ENCODE assay signal across 19 mouse cellular contexts in the genomic region with DNA sequence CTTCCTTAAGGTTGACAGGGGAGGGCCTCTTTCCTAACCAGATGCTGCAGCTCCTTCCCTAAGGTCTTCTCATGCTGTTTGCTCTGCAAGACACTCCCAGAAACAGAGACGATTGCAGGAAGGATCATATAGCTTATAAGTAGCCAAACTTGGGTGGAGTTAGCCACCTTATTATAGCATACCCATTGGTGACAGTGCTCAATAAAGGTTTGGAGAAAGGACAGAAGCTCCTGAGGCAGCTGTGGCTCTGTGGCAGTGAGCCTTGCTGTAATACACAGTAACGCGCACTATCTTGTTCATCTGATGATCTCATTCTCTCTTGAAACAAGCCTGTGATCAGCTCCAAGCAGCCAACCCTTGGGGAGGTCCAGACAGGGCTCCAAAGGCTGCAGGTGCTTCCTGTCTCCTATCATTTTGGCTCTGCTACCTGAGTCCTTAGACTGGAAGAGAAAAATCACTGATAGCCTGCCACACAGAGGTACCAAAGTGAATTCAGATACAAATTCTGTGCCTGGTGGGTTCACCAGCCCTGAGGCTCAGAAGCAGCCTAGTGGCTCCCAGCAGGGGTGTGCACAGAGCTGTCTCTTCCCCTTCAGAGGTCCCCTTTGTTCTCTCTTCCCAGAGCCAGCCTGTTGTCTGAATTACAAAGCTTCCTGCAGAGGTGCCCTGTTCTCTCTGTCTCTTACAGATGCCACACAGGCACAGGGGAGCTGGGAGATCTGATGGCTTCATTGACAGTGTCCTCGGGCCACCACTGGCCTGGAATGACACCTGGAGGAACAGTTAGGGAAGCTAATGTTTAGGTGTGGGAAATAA. TPM values are rescaled to one million over a fixed set of nuclear protein-coding genes. Genes with fewer than 3 reads are reported as not detected.
DNase-seq lines count a peak whose midpoint lies in the region; ATAC-seq and TF ChIP-seq lines count a peak whose summit lies in the region.
"Had no signal": no experiment of that assay in that cellular context is flagged by ENCODE, and none has a peak within 500 bp of the region (broad histone marks: within the 10 kb centered on the region; RNA-seq: fewer than 3 reads in every experiment).

No protein-coding gene starts in this region.

- H3K9ac ChIP-seq in heart, adult 2 months (ENCODE audit: low read depth, low read length) = no peak overlapping the region
- H3K9ac ChIP-seq in midbrain, embryonic 11.5 days (ENCODE audit: low read length) = no peak overlapping the region
- no peak overlapping the region for H3K9ac ChIP-seq in midbrain, embryonic 13.5 days (replicated peaks)
- H3K9ac ChIP-seq in MEL (ENCODE audit: control insufficient read depth, low read depth, low read length, poor library complexity, severe bottlenecking) = 0 out of 2 replicates have a peak overlapping the region, but pooled peaks have one; percentile 3
- H3K9ac ChIP-seq: embryonic facial prominence, embryonic 13.5 days; forebrain, embryonic 13.5 days had no signal

- TF ChIP-seq RAD21 in MEL (IDR thresholded peaks at IDR 0.05; ENCODE audit: low read depth, low read length) = no peak

- TF ChIP-seq CTCF in heart, adult 2 months (IDR thresholded peaks at IDR 0.05) = no peak
- TF ChIP-seq CTCF in MEL (IDR thresholded peaks at IDR 0.05 in 2 of 3, conservative IDR thresholded peaks at IDR 0.05 in 1 of 3; ENCODE audit: control insufficient read depth in 1 of 3, insufficient read depth in 1 of 3, low read depth in 2 of 3, low read length in 3 of 3, poor library complexity in 1 of 3, severe bottlenecking in 1 of 3) = no peak

- no peaks in the 10 kb centered on the region; the same call in 1 of the 2 replicates for H3K4me1 ChIP-seq in heart, adult 2 months (ENCODE audit: control insufficient read depth, insufficient read depth, low read length)
- no peaks in the 10 kb centered on the region for H3K4me1 ChIP-seq in midbrain, embryonic 11.5 days (ENCODE audit: control insufficient read depth, insufficient read depth, low read length)
- peaks cover 19% of the 10 kb centered on the region for H3K4me1 ChIP-seq in midbrain, embryonic 13.5 days (replicated peaks)
- peaks cover 32 to 60% of the 10 kb centered on the region in 2 experiments for H3K4me1 ChIP-seq in MEL (ENCODE audit: control insufficient read depth in 1 of 2, insufficient read depth in 2 of 2, low read length in 2 of 2)
- H3K4me1 ChIP-seq: embryonic facial prominence, embryonic 13.5 days had no signal

- no peaks in the 10 kb centered on the region for H3K79me2 ChIP-seq in heart, adult 2 months (replicated peaks; ENCODE audit: control insufficient read depth, insufficient read depth, low read length)
- no peaks in the 10 kb centered on the region for H3K79me2 ChIP-seq in MEL (ENCODE audit: control insufficient read depth, insufficient read depth, low read length, poor library complexity)

- TF ChIP-seq EP300 in heart, adult 2 months (IDR thresholded peaks at IDR 0.05; ENCODE audit: insufficient read depth, low read depth, low read length) = no peak
- peak; percentile 92 to 95 for TF ChIP-seq EP300 in MEL (IDR thresholded peaks at IDR 0.05; ENCODE audit: low read depth in 1 of 2, low read length in 2 of 2)

- no peak for TF ChIP-seq POLR2A in heart, adult 2 months (IDR thresholded peaks at IDR 0.05; ENCODE audit: insufficient read depth, low read depth, low read length)
- no peak for TF ChIP-seq POLR2A in MEL (IDR thresholded peaks at IDR 0.05; ENCODE audit: control insufficient read depth in 1 of 2, insufficient read depth in 1 of 2, low read depth in 1 of 2, low read length in 2 of 2, poor library complexity in 1 of 2)

- intact Hi-C loops in heart, adult 2 months (cut with DNase I) = no loop called here

- DNase-seq in heart, adult 11 months = peak; percentile 76
- no peak for DNase-seq in heart, adult 2 months
- DNase-seq in midbrain, embryonic 11.5 days (ENCODE audit: low spot score, missing footprints) = peak; percentile 78
- peak; percentile 87 for DNase-seq in MEL (ENCODE audit: low read depth, low spot score)
- DNase-seq in heart, postnatal 4 days = no peak
- DNase-seq: adrenal gland, postnatal 14 days; cerebellum, adult 18-20 months; cerebellum, adult 9-11 months; cerebellum, postnatal 36 days; gastrocnemius, adult 2 months; heart, postnatal 10 days had no signal

- ATAC-seq in midbrain, embryonic 11.5 days (ENCODE audit: low FRiP score) = no peak
- ATAC-seq in midbrain, embryonic 13.5 days = no peak
- no peak for ATAC-seq in activated CD4-positive, CD25-positive, alpha-beta regulatory T cell, adult 4 months
- ATAC-seq: forebrain, embryonic 13.5 days; intestine, embryonic 16.5 days had no signal

- H3K4me2 ChIP-seq in midbrain, embryonic 11.5 days = no peak overlapping the region
- H3K4me2 ChIP-seq in midbrain, embryonic 13.5 days (replicated peaks) = no peak overlapping the region
- H3K4me2 ChIP-seq: embryonic facial prominence, embryonic 13.5 days; forebrain, embryonic 13.5 days had no signal

- no peaks in the 10 kb centered on the region for H3K27me3 ChIP-seq in heart, adult 2 months (ENCODE audit: control insufficient read depth, insufficient read depth, low read length)
- no peaks in the 10 kb centered on the region for H3K27me3 ChIP-seq in midbrain, embryonic 11.5 days (ENCODE audit: control insufficient read depth, insufficient read depth, low read length)
- no peaks in the 10 kb centered on the region; the same call in 1 of the 2 replicates for H3K27me3 ChIP-seq in midbrain, embryonic 13.5 days
- H3K27me3 ChIP-seq in MEL (ENCODE audit: control insufficient read depth in 1 of 2, insufficient read depth in 2 of 2, low read length in 2 of 2) = no peaks in the 10 kb centered on the region
- H3K27me3 ChIP-seq: embryonic facial prominence, embryonic 13.5 days; forebrain, embryonic 13.5 days had no signal

- 43% methylated on average over 4 of the region's 4 CpGs for WGBS in heart, adult 2 months
- WGBS in midbrain, embryonic 11.5 days = 66% methylated on average over 4 of the region's 4 CpGs
- 55% methylated on average over 4 of the region's 4 CpGs for WGBS in midbrain, embryonic 13.5 days

- no peak overlapping the region for H3K4me3 ChIP-seq in heart, adult 2 months
- H3K4me3 ChIP-seq in midbrain, embryonic 11.5 days (ENCODE audit: low read depth, low read length) = no peak overlapping the region
- no peak overlapping the region for H3K4me3 ChIP-seq in midbrain, embryonic 13.5 days (replicated peaks)
- no peak overlapping the region for H3K4me3 ChIP-seq in MEL (ENCODE audit: control insufficient read depth in 1 of 2, insufficient read depth in 1 of 2, low read depth in 2 of 2, low read length in 2 of 2)
- H3K4me3 ChIP-seq: embryonic facial prominence, embryonic 13.5 days; forebrain, embryonic 13.5 days; gastrocnemius, adult 2 months; heart, embryonic 10.5 days had no signal

- H3K36me3 ChIP-seq in heart, adult 2 months (ENCODE audit: control insufficient read depth, insufficient read depth, low read length) = no peaks in the 10 kb centered on the region
- no peaks in the 10 kb centered on the region for H3K36me3 ChIP-seq in midbrain, embryonic 11.5 days (ENCODE audit: control insufficient read depth, insufficient read depth, low read length)
- H3K36me3 ChIP-seq in midbrain, embryonic 13.5 days = no peaks in the 10 kb centered on the region
- peaks cover 0 to 49% of the 10 kb centered on the region in 2 experiments; a peak in 2 of 4 replicates for H3K36me3 ChIP-seq in MEL (ENCODE audit: control insufficient read depth in 1 of 2, insufficient read depth in 2 of 2, low read length in 2 of 2)
- H3K36me3 ChIP-seq: embryonic facial prominence, embryonic 13.5 days; heart, embryonic 10.5 days had no signal

- no peaks in the 10 kb centered on the region for H3K9me3 ChIP-seq in midbrain, embryonic 11.5 days (ENCODE audit: control insufficient read depth, low read length)
- no peaks in the 10 kb centered on the region for H3K9me3 ChIP-seq in midbrain, embryonic 13.5 days
- no peaks in the 10 kb centered on the region for H3K9me3 ChIP-seq in MEL (replicated peaks; ENCODE audit: insufficient read depth, low read length)
- H3K9me3 ChIP-seq: embryonic facial prominence, embryonic 13.5 days; forebrain, embryonic 13.5 days; heart, embryonic 10.5 days had no signal

- H3K27ac ChIP-seq in heart, adult 2 months = no peak overlapping the region
- no peak overlapping the region for H3K27ac ChIP-seq in midbrain, embryonic 11.5 days (ENCODE audit: low read depth, low read length)
- no peak overlapping the region for H3K27ac ChIP-seq in midbrain, embryonic 13.5 days
- peak overlapping the region; percentile 46 for H3K27ac ChIP-seq in MEL (ENCODE audit: control insufficient read depth, low read depth, low read length)
- H3K27ac ChIP-seq: embryonic facial prominence, embryonic 13.5 days; forebrain, embryonic 13.5 days; gastrocnemius, adult 2 months; heart, embryonic 10.5 days had no signal

TF ChIP-seq in MEL, 35 proteins besides CTCF, POLR2A, EP300 and RAD21 (continues in another document):
- no peak for TF ChIP-seq JUND (IDR thresholded peaks at IDR 0.05; ENCODE audit: low read depth, low read length)
- TF ChIP-seq MXI1 (IDR thresholded peaks at IDR 0.05; ENCODE audit: low read depth, low read length) = peak; percentile 53
- no peak for TF ChIP-seq ZNF384 (IDR thresholded peaks at IDR 0.05; ENCODE audit: low read depth, low read length)
- no peak for TF ChIP-seq E2F4 (IDR thresholded peaks at IDR 0.05; ENCODE audit: borderline replicate concordance, low read depth, low read length)
- TF ChIP-seq GABPA (IDR thresholded peaks at IDR 0.05; ENCODE audit: low read depth, low read length) = no peak
- TF ChIP-seq KAT2A (conservative IDR thresholded peaks at IDR 0.05; ENCODE audit: low read depth, low read length) = no peak
- TF ChIP-seq CHD2 (IDR thresholded peaks at IDR 0.05; ENCODE audit: low read length) = no peak
- TF ChIP-seq MYC (IDR thresholded peaks at IDR 0.05; ENCODE audit: low read depth, low read length) = no peak
- TF ChIP-seq USF1 (IDR thresholded peaks at IDR 0.05; ENCODE audit: low read depth, low read length) = no peak
- no peak for TF ChIP-seq ZMIZ1 (IDR thresholded peaks at IDR 0.05; ENCODE audit: low read depth, low read length)
- 0 out of 2 replicates have a peak, but pooled peaks have one; percentile 68 for TF ChIP-seq SIN3A (IDR thresholded peaks at IDR 0.05; ENCODE audit: low read length)
- TF ChIP-seq TCF12 (IDR thresholded peaks at IDR 0.05; ENCODE audit: low read depth, low read length) = peak; percentile 98

RNA-seq across cellular contexts. Expression of a gene that starts 54.2 kb away (rescaled TPM):
- total RNA-seq in heart, adult 2 months (2021) = 1 to 10 TPM; 1.0 to 1.1 TPM
- polyA plus RNA-seq in heart, adult 2 months (2012; rRNA removed) = 2.1 and 3.2 TPM in 2 replicates
- 0.18 and 0.39 TPM in 2 replicates for polyA plus RNA-seq in midbrain, embryonic 11.5 days (2014; fragmentation: Nextera tagmentation; extraction: Ambion mirVana)
- polyA plus RNA-seq in midbrain, embryonic 13.5 days (2015; fragmentation: Nextera tagmentation; extraction: Ambion mirVana) = 0.19 TPM in 2 replicates
- total RNA-seq in MEL (2012; rRNA removed) = 0.42 and 0.85 TPM in 2 replicates
- polyA plus RNA-seq in MEL (2012; ENCODE audit: insufficient read depth in 1 of 2, insufficient read length in 2 of 2, low read depth in 1 of 2, low replicate concordance in 2 of 2, missing spikeins in 1 of 2) = under 1 TPM in 1 of 2 experiments, not detected in 1; 0.15 TPM
- total RNA-seq in heart, postnatal 4 days (2021) = 1 to 10 TPM in 1 of 2 experiments, under 1 TPM in 1; 0.86 to 1.0 TPM
- polyA plus RNA-seq in activated CD4-positive, CD25-positive, alpha-beta regulatory T cell, adult 4 months (2017; shearing (Covaris generic)) = under 1 TPM; 0.60 TPM
- total RNA-seq: granulocyte monocyte progenitor cell, adult 5-6 weeks; hematopoietic stem cell, adult 5-6 weeks had no signal

Comparison
In these comparisons a context has a peak if more than half of its experiments do, and no peak if none do; other contexts are left out.
1. DNase-seq: peak in heart, adult 11 months (single experiment), midbrain, embryonic 11.5 days (single experiment) and MEL (single experiment); none in heart, adult 2 months (0 of 2) and heart, postnatal 4 days (single experiment).